Mouse (Mus musculus) neural tube, embryonic 14.5 days (tissue): ENCODE data around the gene Bdnf. TPM values are rescaled to one million over a fixed set of nuclear protein-coding genes. Genes with fewer than 3 reads are reported as not detected.

Experiments used
- ATAC-seq: fragments of 200-750 bp; cut with Nextera tagmentation; 2 replicates; pipeline ENCODE4 v1.8.0; 2017; ENCODE audit warnings: low read depth, mild to moderate bottlenecking, moderate TSS enrichment, moderate library complexity
- H3K27ac ChIP-seq: fragments of 300-500 bp; sonication (generic); 2 replicates; pipeline ENCODE4 v1.5.1; 2014; ENCODE audit warnings: low read depth, mild to moderate bottlenecking, control low read depth, low read length, moderate library complexity, mixed read lengths
- H3K27me3 ChIP-seq: fragments of 300-500 bp; sonication (generic); 2 replicates; pipeline ENCODE4 v1.6.1; 2014; ENCODE audit warnings: low read length; ENCODE audit not compliant: control insufficient read depth, insufficient read depth
- H3K36me3 ChIP-seq: fragments of 300-500 bp; sonication (generic); 2 replicates; pipeline ENCODE4 v1.6.1; 2014; ENCODE audit warnings: low read length, mixed read lengths; ENCODE audit not compliant: control insufficient read depth, insufficient read depth
- H3K4me1 ChIP-seq: fragments of 300-500 bp; sonication (generic); 2 replicates; pipeline ENCODE4 v1.6.1; 2014; ENCODE audit warnings: low read length; ENCODE audit not compliant: control insufficient read depth, insufficient read depth
- H3K4me2 ChIP-seq: fragments of 300-500 bp; sonication (generic); 2 replicates; pipeline ENCODE4 v1.6.1; 2014; ENCODE audit warnings: mild to moderate bottlenecking, low read depth, low read length, control low read depth
- H3K4me3 ChIP-seq: fragments of 300-500 bp; sonication (generic); 2 replicates; pipeline ENCODE4 v1.5.1; 2014; ENCODE audit warnings: low read depth, low read length, control low read depth, mixed read lengths
- H3K9ac ChIP-seq: fragments of 300-500 bp; sonication (generic); replicated peaks from 2 replicates; pipeline ENCODE4 v1.6.1; 2014; ENCODE audit warnings: low read depth, mild to moderate bottlenecking, control low read depth, low read length, mixed read lengths
- H3K9me3 ChIP-seq: fragments of 300-500 bp; sonication (generic); 2 replicates; pipeline ENCODE4 v1.6.1; 2016; ENCODE audit warnings: low read length; ENCODE audit not compliant: control insufficient read depth
- WGBS: fragments of 180-500 bp; shearing (Covaris S2); extraction: QIAGEN DNeasy Blood & Tissue Kit; methylation state at CpG from one replicate; pipeline ENCODE4 v1.1.7; 2014; 5-methylcytosine and 5-hydroxymethylcytosine counted together
- polyA plus RNA-seq: library from polyadenylated mRNA; unstranded; fragments of >200 nt; fragmentation: Nextera tagmentation; extraction: Ambion mirVana; gene quantifications from 2 replicates; pipeline ENCODE4 v1.2.1, GENCODE M21; 2014

The Bdnf gene
- polyA plus RNA-seq, 1 experiment from 2014 or later = 5.7 TPM

- Histone ChIP-seq H3K9me3 (no peaks in the 10 kb centered on the region), H3K4me1 (peaks cover 6% of the 10 kb centered on the region; the same call in 1 of the 2 replicates), H3K27me3 (peaks cover 31% of the 10 kb centered on the region), H3K9ac (peak overlapping the region; percentile 84), H3K27ac (peak overlapping the region; percentile 96), H3K36me3 (no peaks in the 10 kb centered on the region), H3K4me2 (peak overlapping the region; percentile 95), H3K4me3 (peak overlapping the region; percentile 58)
- 1% methylated on average over 8 of the region's 8 CpGs for WGBS
- ATAC-seq = no peak
Observed at GRCm38 (mm10) chr2:109678454-109678853, 4.0 kb downstream of the Bdnf start.

- Histone ChIP-seq H3K9ac (no peak overlapping the region), H3K27me3 (peaks cover 21% of the 10 kb centered on the region), H3K9me3 (no peaks in the 10 kb centered on the region), H3K36me3 (no peaks in the 10 kb centered on the region), H3K4me2 (no peak overlapping the region), H3K4me1 (peaks cover 2% of the 10 kb centered on the region; the same call in 1 of the 2 replicates), H3K4me3 (no peak overlapping the region), H3K27ac (no peak overlapping the region)
- WGBS = 72% methylated on average over 2 of the region's 2 CpGs
- no peak for ATAC-seq
Observed at GRCm38 (mm10) chr2:109679446-109679845, 4.9 kb downstream of the Bdnf start.

GRCm38 (mm10) chr2:109681071-109681470, 6.6 kb downstream of the Bdnf start:
- ATAC-seq = no peak
- Histone ChIP-seq H3K36me3 (no peaks in the 10 kb centered on the region), H3K27ac (no peak overlapping the region), H3K9ac (no peak overlapping the region), H3K4me1 (no peaks in the 10 kb centered on the region), H3K4me2 (no peak overlapping the region), H3K4me3 (no peak overlapping the region), H3K27me3 (peaks cover 6% of the 10 kb centered on the region), H3K9me3 (no peaks in the 10 kb centered on the region)
- 82% methylated on average over 1 of the region's 1 CpGs for WGBS

DNA sequence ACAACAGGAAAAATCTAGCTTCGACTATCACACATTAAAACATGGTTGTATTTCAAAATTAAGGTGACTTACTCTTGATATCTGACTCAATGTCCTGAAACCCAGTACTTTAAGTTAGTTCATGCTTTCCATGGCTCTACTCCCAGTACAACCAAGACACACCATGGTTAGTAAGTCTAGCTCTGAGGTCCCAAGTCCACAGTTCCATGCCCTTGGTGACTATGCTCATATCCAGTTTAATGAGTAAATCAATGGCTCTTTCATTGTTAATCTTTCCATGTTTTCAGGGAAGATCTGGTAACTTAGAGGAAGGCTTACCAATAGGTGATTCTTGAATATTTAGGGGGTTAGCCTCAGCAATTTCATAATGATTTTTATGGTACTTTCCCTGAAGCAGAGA, 14.2 kb downstream of the Bdnf start:
- Histone ChIP-seq H3K4me3 (no peak overlapping the region), H3K4me1 (0 out of 2 replicates have a peak, but pooled peaks cover 3% of the 10 kb centered on the region), H3K4me2 (no peak overlapping the region), H3K36me3 (no peaks in the 10 kb centered on the region), H3K27me3 (no peaks in the 10 kb centered on the region), H3K27ac (no peak overlapping the region), H3K9me3 (no peaks in the 10 kb centered on the region), H3K9ac (no peak overlapping the region)
- no peak for ATAC-seq
- WGBS = 88% methylated on average over 1 of the region's 1 CpGs

- no peak overlapping the region for H3K27ac ChIP-seq
- H3K9me3 ChIP-seq = no peaks in the 10 kb centered on the region
- peak; percentile 50 for ATAC-seq
- 3% methylated on average over 34 of the region's 34 CpGs for WGBS
- peaks cover 6% of the 10 kb centered on the region; the same call in 1 of the 2 replicates for H3K27me3 ChIP-seq
- peak overlapping the region; percentile 46 for H3K9ac ChIP-seq
- peak overlapping the region; percentile 55 for H3K4me3 ChIP-seq
- H3K4me2 ChIP-seq = peak overlapping the region; percentile 79
- H3K36me3 ChIP-seq = no peaks in the 10 kb centered on the region
- 0 out of 2 replicates have a peak, but pooled peaks cover 3% of the 10 kb centered on the region for H3K4me1 ChIP-seq
Observed at GRCm38 (mm10) chr2:109692266-109693177, 18.0 kb downstream of the Bdnf start.

DNA sequence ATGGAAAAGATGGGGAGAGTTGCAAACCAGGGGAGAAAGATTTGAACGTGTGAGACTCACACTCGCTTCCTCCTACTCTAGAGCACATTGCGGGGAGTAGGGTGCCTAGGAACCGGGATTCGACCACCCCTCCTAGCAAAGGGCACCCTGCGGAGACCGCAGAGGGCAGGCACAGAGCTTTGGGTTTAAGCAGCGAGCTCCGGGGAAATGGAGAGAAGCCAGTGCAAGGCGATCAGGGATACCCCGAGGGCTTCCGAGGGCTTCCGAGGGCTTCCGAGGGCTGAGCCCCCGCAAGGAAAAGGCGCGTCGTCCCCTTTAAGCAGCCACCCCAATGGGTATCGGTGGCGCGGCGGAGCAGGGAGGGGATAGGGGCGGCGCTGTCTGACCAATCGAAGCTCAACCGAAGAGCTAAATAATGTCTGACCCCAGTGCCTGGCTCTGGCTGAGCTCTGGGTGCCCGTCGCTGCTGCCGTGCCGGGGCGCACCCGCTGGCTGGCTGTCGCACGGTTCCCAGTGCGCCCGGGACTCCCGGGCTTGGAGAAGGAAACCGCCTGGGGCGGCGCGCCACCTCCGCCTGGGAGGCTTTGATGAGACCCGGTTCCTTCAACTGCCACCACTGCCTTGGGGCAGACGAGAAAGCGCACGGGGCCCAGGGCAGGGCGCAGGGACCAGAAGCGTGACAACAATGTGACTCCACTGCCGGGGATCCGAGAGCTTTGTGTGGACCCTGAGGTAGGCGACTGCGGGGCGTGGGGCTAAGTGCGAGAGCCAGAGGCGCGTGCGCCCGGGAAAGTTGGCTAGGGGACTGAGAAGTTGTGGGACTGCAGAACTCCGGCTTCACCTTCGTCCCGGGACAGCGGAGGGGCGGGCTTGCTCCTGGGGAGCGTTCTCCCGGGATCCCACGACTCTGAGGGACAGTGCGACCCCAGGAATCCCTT, 18.9 kb downstream of the Bdnf start:
- Histone ChIP-seq H3K27me3 (peaks cover 6% of the 10 kb centered on the region; the same call in 1 of the 2 replicates), H3K4me3 (peak overlapping the region; percentile 55), H3K27ac (no peak overlapping the region), H3K9ac (peak overlapping the region; percentile 59), H3K4me2 (peak overlapping the region; percentile 79), H3K4me1 (0 out of 2 replicates have a peak, but pooled peaks cover 3% of the 10 kb centered on the region), H3K36me3 (no peaks in the 10 kb centered on the region), H3K9me3 (no peaks in the 10 kb centered on the region)
- ATAC-seq = peak; percentile 79
- WGBS = under 1% methylated on average over 67 of the region's 67 CpGs

DNA sequence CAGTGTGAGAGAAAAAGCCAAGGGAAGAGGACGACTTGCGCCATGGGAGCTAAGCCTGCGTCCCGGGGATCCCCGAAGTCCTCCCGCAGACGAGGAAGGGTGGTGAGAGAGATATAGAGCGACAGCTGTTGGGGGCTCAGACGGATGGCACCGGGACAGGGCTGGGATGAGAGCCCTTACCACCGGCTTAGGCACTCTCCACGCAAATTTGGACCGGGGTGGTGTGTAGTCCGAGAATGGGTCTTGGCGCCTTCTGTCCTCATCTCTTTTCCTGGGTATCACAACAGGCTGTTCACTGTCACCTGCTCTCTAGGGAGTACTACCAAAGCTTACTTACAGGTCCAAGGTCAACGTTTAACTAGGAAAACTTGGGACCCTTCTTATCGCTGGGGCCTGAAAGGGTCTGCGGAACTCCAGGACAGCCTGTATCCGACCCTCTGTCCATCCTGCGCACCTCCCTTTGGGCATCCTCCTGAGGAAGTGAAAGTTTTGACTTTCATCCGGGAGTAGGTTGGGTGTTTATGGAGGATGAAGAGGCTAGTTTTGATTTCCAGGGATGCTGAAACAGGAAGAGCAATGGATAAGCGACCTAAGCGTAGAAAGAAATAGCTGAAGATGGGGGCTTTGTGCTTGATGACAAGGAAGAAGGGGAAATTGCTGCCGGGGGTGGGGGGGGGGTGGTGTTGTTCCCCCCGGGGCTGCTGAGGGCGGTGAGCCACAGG, 19.8 kb downstream of the Bdnf start:
- Histone ChIP-seq H3K4me2 (peak overlapping the region; percentile 79), H3K4me1 (0 out of 2 replicates have a peak, but pooled peaks cover 3% of the 10 kb centered on the region), H3K9me3 (no peaks in the 10 kb centered on the region), H3K9ac (peak overlapping the region; percentile 59), H3K36me3 (no peaks in the 10 kb centered on the region), H3K27me3 (peaks cover 6% of the 10 kb centered on the region; the same call in 1 of the 2 replicates), H3K27ac (no peak overlapping the region), H3K4me3 (peak overlapping the region; percentile 55)
- ATAC-seq = peak; percentile 13
- under 1% methylated on average over 26 of the region's 26 CpGs for WGBS

- Histone ChIP-seq H3K4me1 (0 out of 2 replicates have a peak, but pooled peaks cover 3% of the 10 kb centered on the region), H3K4me2 (peak overlapping the region; percentile 79), H3K27me3 (peaks cover 6% of the 10 kb centered on the region; the same call in 1 of the 2 replicates), H3K36me3 (no peaks in the 10 kb centered on the region), H3K27ac (no peak overlapping the region), H3K4me3 (peak overlapping the region; percentile 55), H3K9me3 (no peaks in the 10 kb centered on the region), H3K9ac (no peak overlapping the region)
- ATAC-seq = peak; percentile 81
- under 1% methylated on average over 12 of the region's 12 CpGs for WGBS
Observed at GRCm38 (mm10) chr2:109694838-109695225, 20.3 kb downstream of the Bdnf start.
